Mouse (Mus musculus) cerebellum, adult 2 months (tissue): ENCODE measurements around the gene Mok. TPM values are rescaled to one million over a fixed set of nuclear protein-coding genes. Genes with fewer than 3 reads are reported as not detected.

Experiments
- DNase-seq, 2 experiments: peaks; one replicate each; pipeline ENCODE4 v3.0.0; 2021
- H3K27ac ChIP-seq: fragments of 200-500 bp; 2 replicates; pipeline ENCODE4 v1.5.1; 2012; ENCODE audit warnings: low read length, control low read depth, inconsistent platforms; ENCODE audit not compliant: insufficient read depth
- H3K27me3 ChIP-seq: fragments of 200-500 bp; 2 replicates; pipeline ENCODE4 v1.6.1; 2012; ENCODE audit warnings: inconsistent platforms, mild to moderate bottlenecking, low read length, moderate library complexity; ENCODE audit not compliant: control insufficient read depth, insufficient read depth
- H3K4me1 ChIP-seq: fragments of 200-500 bp; 2 replicates; pipeline ENCODE4 v1.6.1; 2011; ENCODE audit warnings: low read length; ENCODE audit not compliant: control insufficient read depth, insufficient read depth
- H3K4me3 ChIP-seq: fragments of 200-500 bp; replicated peaks from 2 replicates; pipeline ENCODE3; 2011; ENCODE audit warnings: mild to moderate bottlenecking, low read depth, low read length, control low read depth; ENCODE audit not compliant: insufficient read depth
- CTCF ChIP-seq: fragments of 200-500 bp; IDR thresholded peaks from 2 replicates; pipeline ENCODE4 v1.5.1; 2011; ENCODE audit warnings: low read depth, mild to moderate bottlenecking, control low read depth, low read length, moderate library complexity, borderline replicate concordance; ENCODE audit not compliant: insufficient read depth
- POLR2A ChIP-seq: fragments of 200-500 bp; IDR thresholded peaks from 2 replicates; pipeline ENCODE4 v1.6.1; 2011; ENCODE audit warnings: low read length, control low read depth, borderline replicate concordance; ENCODE audit not compliant: insufficient read depth
- WGBS: fragments of 180-500 bp; shearing (Covaris S2); methylation state at CpG from one replicate; pipeline ENCODE4 v1.1.7; 2018; 5-methylcytosine and 5-hydroxymethylcytosine counted together
- polyA plus RNA-seq: library from polyadenylated mRNA; depleted of rRNA; stranded (reverse); fragments of >200 nt; gene quantifications from 2 replicates; pipeline ENCODE4 v1.2.3, GENCODE M21; 2012; rRNA removed

Mok gene
- polyA plus RNA-seq, 1 experiment = 6.7 TPM

- H3K4me3 ChIP-seq = no peak overlapping the region
- H3K4me1 ChIP-seq = peaks cover 15% of the 10 kb centered on the region
- DNase-seq = no peak
- H3K27ac ChIP-seq = no peak overlapping the region
- 92% methylated on average over 10 of the region's 10 CpGs for WGBS
- H3K27me3 ChIP-seq = no peaks in the 10 kb centered on the region
- TF ChIP-seq POLR2A (no peak), CTCF (no peak)
Measured at GRCm38 (mm10) chr12:110770479-110771247, 70.1 kb downstream of the Mok start.

GRCm38 (mm10) chr12:110769660-110770297 is 71.0 kb downstream of the Mok start:
- TF ChIP-seq CTCF (no peak), POLR2A (no peak)
- peaks cover 13% of the 10 kb centered on the region for H3K4me1 ChIP-seq
- WGBS = 36% methylated on average over 6 of the region's 6 CpGs
- H3K27me3 ChIP-seq = no peaks in the 10 kb centered on the region
- no peak overlapping the region for H3K27ac ChIP-seq
- H3K4me3 ChIP-seq = no peak overlapping the region
- DNase-seq = no peak

DNA sequence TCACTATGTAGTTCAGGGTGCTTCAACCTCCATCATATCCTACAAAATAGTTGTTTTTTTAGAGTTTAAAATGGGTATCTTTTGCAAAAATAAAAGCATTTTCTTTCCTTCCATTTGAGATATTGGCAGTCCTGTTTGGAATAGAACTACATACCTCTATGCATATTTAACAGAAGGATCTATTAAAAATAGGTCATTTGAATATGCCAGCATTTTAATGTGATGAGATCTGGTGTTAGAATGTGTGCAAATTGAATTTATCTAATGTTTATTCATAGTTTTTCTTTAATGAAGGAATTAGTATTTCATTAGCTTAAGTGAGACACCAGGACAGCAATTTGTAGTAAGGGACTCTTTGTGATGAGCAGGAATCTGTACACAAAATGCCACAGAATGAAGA is 72.2 kb downstream of the Mok start:
- H3K27ac ChIP-seq = no peak overlapping the region
- H3K4me3 ChIP-seq = no peak overlapping the region
- TF ChIP-seq POLR2A (no peak), CTCF (no peak)
- no peak for DNase-seq
- no peaks in the 10 kb centered on the region for H3K27me3 ChIP-seq
- H3K4me1 ChIP-seq = peaks cover 13% of the 10 kb centered on the region

DNA sequence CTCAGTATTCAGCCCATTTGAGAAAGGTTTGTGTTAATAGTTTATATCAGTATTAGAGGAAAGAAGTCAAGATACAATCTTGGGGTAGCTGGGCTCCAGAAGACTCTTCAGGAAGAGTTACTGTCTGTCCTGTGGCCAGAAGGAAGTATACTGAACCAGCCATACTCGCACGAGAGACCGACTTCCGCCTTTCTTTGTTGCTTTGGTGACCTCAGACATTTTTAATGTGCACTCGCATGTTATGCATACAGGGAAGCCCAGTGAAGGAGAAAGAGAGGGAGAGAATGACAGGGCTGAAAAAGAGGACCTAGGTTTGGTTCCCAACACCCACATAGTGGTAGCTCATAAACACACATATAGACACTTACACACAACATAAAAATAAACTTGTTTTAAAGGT is 76.2 kb downstream of the Mok start:
- Histone ChIP-seq H3K27me3 (no peaks in the 10 kb centered on the region), H3K27ac (no peak overlapping the region), H3K4me3 (no peak overlapping the region), H3K4me1 (peaks cover 13% of the 10 kb centered on the region)
- 84% methylated on average over 5 of the region's 5 CpGs for whole genome bisulfite sequencing
- DNase-seq = no peak
- TF ChIP-seq POLR2A (no peak), CTCF (no peak)

DNA sequence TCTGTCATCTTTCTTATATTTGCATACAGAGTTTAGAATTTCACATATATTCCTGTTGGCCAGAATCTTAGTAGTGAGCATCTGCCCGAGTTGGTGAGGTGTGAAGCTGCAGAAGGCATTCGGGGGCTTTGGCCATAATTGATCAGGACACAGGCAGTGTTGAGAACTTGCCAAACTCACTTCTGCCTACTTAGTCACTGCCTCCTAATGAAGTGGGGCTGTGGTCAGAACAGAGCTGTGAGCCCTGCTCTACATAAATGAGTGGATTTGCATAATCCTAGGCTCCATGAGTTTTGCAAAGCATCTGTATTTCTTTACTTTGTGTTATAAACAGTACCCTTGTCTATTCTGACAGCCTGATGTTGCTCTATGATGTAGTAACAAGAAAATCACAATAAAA is 78.4 kb downstream of the Mok start:
- 23% methylated on average over 2 of the region's 2 CpGs for WGBS
- DNase-seq = no peak
- Histone ChIP-seq H3K27me3 (no peaks in the 10 kb centered on the region), H3K27ac (no peak overlapping the region), H3K4me3 (no peak overlapping the region), H3K4me1 (peaks cover 5% of the 10 kb centered on the region; the same call in 1 of the 2 replicates)
- TF ChIP-seq CTCF = no peak
- no peak for TF ChIP-seq POLR2A

DNA sequence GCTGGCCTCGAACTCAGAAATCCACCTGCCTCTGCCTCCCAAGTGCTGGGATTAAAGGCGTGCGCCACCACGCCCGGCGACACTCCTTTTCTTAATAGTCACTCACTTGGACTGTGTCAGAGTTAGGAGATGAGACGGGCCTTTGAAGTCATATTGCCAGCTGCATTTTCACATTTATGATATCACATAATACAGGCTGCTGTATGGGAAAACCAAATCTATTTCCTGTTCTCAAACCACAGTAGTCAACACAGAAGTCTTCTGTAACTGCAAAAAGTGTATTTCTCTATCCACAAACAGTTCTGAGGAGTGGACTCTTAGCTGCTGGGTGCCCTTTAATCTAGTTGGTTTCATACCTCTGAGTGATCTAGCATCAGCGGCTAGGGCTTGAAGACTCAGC is 81.8 kb downstream of the Mok start:
- no peaks in the 10 kb centered on the region for H3K27me3 ChIP-seq
- no peak for DNase-seq
- H3K27ac ChIP-seq = no peak overlapping the region
- H3K4me3 ChIP-seq = no peak overlapping the region
- WGBS = 94% methylated on average over 8 of the region's 8 CpGs
- no peak for TF ChIP-seq POLR2A
- no peak for TF ChIP-seq CTCF
- H3K4me1 ChIP-seq = peaks cover 5% of the 10 kb centered on the region; the same call in 1 of the 2 replicates

Other genes with a start within 250 kb of the Mok start
- gene Dync1h1, start 239.5 kb downstream of the Mok start, polyA plus RNA-seq = 358 and 400 TPM in 2 replicates
- gene 1700001K19Rik, start 158.3 kb downstream of the Mok start, polyA plus RNA-seq = not detected in 2 replicates
- 544 and 648 TPM in 2 replicates for gene Hsp90aa1, start 138.2 kb downstream of the Mok start, polyA plus RNA-seq
- gene Wdr20, start 103.0 kb downstream of the Mok start, polyA plus RNA-seq = 32.7 and 34.9 TPM in 2 replicates
- 7.6 and 8.5 TPM in 2 replicates for gene Zfp839, start 9.3 kb upstream of the Mok start, polyA plus RNA-seq
- gene Cinp, start 48.2 kb upstream of the Mok start, polyA plus RNA-seq = 59.6 and 65.7 TPM in 2 replicates
- 20.2 and 20.7 TPM in 2 replicates for gene Tecpr2, start 48.3 kb upstream of the Mok start, polyA plus RNA-seq
- gene Ankrd9, start 138.1 kb upstream of the Mok start, polyA plus RNA-seq = 53.3 and 54.8 TPM in 2 replicates
- gene Rcor1, start 198.4 kb upstream of the Mok start, polyA plus RNA-seq = 15.8 and 16.7 TPM in 2 replicates